Mouse (Mus musculus) CH12.LX (cell line): Measurements from ENCODE around the gene Vps41. TPM values are rescaled to one million over a fixed set of nuclear protein-coding genes. Genes with fewer than 3 reads are reported as not detected.

ENCODE experiments used
- DNase-seq: peaks from one replicate; pipeline ENCODE4 v3.0.0-alpha.2; 2013; ENCODE audit errors: extremely low read depth
- H3K27ac ChIP-seq: 2 replicates; pipeline ENCODE4 v1.5.1; 2012; ENCODE audit warnings: low read depth, mild to moderate bottlenecking, control low read depth, moderate library complexity; ENCODE audit not compliant: insufficient read depth
- H3K27me3 ChIP-seq: replicated peaks from 2 replicates; pipeline ENCODE3; 2012; ENCODE audit warnings: inconsistent platforms
- H3K36me3 ChIP-seq, 2 experiments: replicated peaks in 1 of 2; 2 replicates each; pipeline versions ENCODE3 to v1.6.1; 2012; ENCODE audit warnings: inconsistent platforms in 1 of 2, low read length in 1 of 2, mild to moderate bottlenecking in 1 of 2, mixed read lengths in 1 of 2, moderate library complexity in 1 of 2; ENCODE audit not compliant: control insufficient read depth in 1 of 2, insufficient read depth in 1 of 2
- H3K4me1 ChIP-seq, 2 experiments: 2 replicates each; pipeline ENCODE4 v1.6.1; 2012; ENCODE audit warnings: inconsistent platforms in 1 of 2, moderate library complexity in 1 of 2; ENCODE audit not compliant: insufficient read depth in 2 of 2, control insufficient read depth in 1 of 2
- H3K4me2 ChIP-seq: 2 replicates; pipeline ENCODE4 v1.6.1; 2012; ENCODE audit warnings: low read depth, mild to moderate bottlenecking, control low read depth; ENCODE audit not compliant: poor library complexity, insufficient read depth, severe bottlenecking
- H3K4me3 ChIP-seq, 3 experiments: fragments of 150-350 bp in 1 of 3; sonication (generic) in 1 of 3; replicated peaks in 1 of 3; 2 replicates each; pipeline versions ENCODE3 to v1.5.1; 2011 to 2012; ENCODE audit warnings: low read depth in 2 of 3, low read length in 2 of 3, mild to moderate bottlenecking in 2 of 3, moderate library complexity in 2 of 3, control low read depth in 1 of 3, improper control_type of control experiment in 1 of 3, inconsistent platforms in 1 of 3, mixed read lengths in 1 of 3; ENCODE audit not compliant: poor library complexity in 1 of 3
- H3K79me2 ChIP-seq: replicated peaks from 2 replicates; pipeline ENCODE4 v1.6.1; 2012; ENCODE audit warnings: mild to moderate bottlenecking, moderate library complexity; ENCODE audit not compliant: control insufficient read depth, poor library complexity, insufficient read depth, severe bottlenecking; ENCODE audit errors: extremely low read depth
- H3K9ac ChIP-seq: 2 replicates; pipeline ENCODE4 v1.6.1; 2012; ENCODE audit warnings: low read depth, mild to moderate bottlenecking, control low read depth, moderate library complexity; ENCODE audit not compliant: insufficient read depth
- H3K9me3 ChIP-seq: replicated peaks from 2 replicates; pipeline ENCODE3; 2012; ENCODE audit warnings: low read length, inconsistent platforms, mixed read lengths
- CHD1 ChIP-seq: IDR thresholded peaks from 2 replicates; pipeline ENCODE4 v1.6.1; 2012; ENCODE audit warnings: low read depth, low read length, improper control_type of control experiment, inconsistent platforms
- CHD2 ChIP-seq: IDR thresholded peaks from 2 replicates; pipeline ENCODE4 v1.6.1; 2011; ENCODE audit warnings: low read length, improper control_type of control experiment
- EP300 ChIP-seq: IDR thresholded peaks from 2 replicates; pipeline ENCODE4 v1.6.1; 2011; ENCODE audit warnings: low read length, improper control_type of control experiment
- JUND ChIP-seq: conservative IDR thresholded peaks from 2 replicates; pipeline ENCODE4 v1.6.1; 2011; ENCODE audit warnings: low read depth, low read length, improper control_type of control experiment
- MAFK ChIP-seq: IDR thresholded peaks from 2 replicates; pipeline ENCODE4 v1.6.1; 2011; ENCODE audit warnings: low read length, improper control_type of control experiment; ENCODE audit not compliant: insufficient replicate concordance
- MXI1 ChIP-seq: IDR thresholded peaks from 2 replicates; pipeline ENCODE4 v1.6.1; 2011; ENCODE audit warnings: mild to moderate bottlenecking, low read depth, low read length, improper control_type of control experiment
- POLR2A ChIP-seq: IDR thresholded peaks from 2 replicates; pipeline ENCODE4 v1.6.1; 2011; ENCODE audit warnings: low read depth, mild to moderate bottlenecking, improper control_type of control experiment, low read length
- RCOR1 ChIP-seq: conservative IDR thresholded peaks from 2 replicates; pipeline ENCODE4 v1.6.1; 2012; ENCODE audit warnings: low read depth, mild to moderate bottlenecking, inconsistent platforms, low read length, improper control_type of control experiment
- ZKSCAN1 ChIP-seq: IDR thresholded peaks from 2 replicates; pipeline ENCODE4 v1.6.1; 2012; ENCODE audit warnings: low read depth, inconsistent platforms, low read length, improper control_type of control experiment, borderline replicate concordance
- ZMIZ1 ChIP-seq: IDR thresholded peaks from 2 replicates; pipeline ENCODE4 v1.6.1; 2012; ENCODE audit warnings: low read depth, mild to moderate bottlenecking, inconsistent platforms, low read length, improper control_type of control experiment
- dilution Hi-C: fragments of 300-500 bp; cut with MboI; formaldehyde crosslinking; loops from 2 replicates; pipeline ENCODE4 v1.14.3; 2020; ENCODE audit warnings: low sequenced_read_pairs; ENCODE audit not compliant: extremely low pct_unique_long_range_greater_than_20kb, extremely low pct_ligation_motif_present
- in situ Hi-C: fragments of 300-500 bp; cut with MboI; formaldehyde crosslinking; loops from 3 replicates; pipeline ENCODE4 v1.14.3; 2019; ENCODE audit warnings: low sequenced_read_pairs, low pct_ligation_motif_present, low pct_unique_long_range_greater_than_20kb, mixed read lengths
- polyA plus RNA-seq: library from polyadenylated mRNA; unstranded; fragments of >175 nt; gene quantifications from 2 replicates; pipeline ENCODE4 v1.2.1, GENCODE M21; 2012; ENCODE audit warnings: low read depth; ENCODE audit not compliant: insufficient read length
- total RNA-seq, 2 experiments: library from RNA; depleted of rRNA; stranded (reverse); fragments of 300-350 nt in 1 of 2; fragments of >200 nt in 1 of 2; gene quantifications; 2 replicates each; pipeline ENCODE4 v1.2.3; 2012 to 2014

Vps41 gene
- total and polyA plus RNA-seq, 3 experiments, result 41.7 to 59.2 (median 48.1) TPM

GRCm38 (mm10) chr13:18791314-18791713, 74.2 kb downstream of the Vps41 start:
- in situ Hi-C loops, result no loop called here
- dilution Hi-C loops, result no loop called here
- Histone ChIP-seq H3K36me3 (peaks cover 2 to 50% of the 10 kb centered on the region in 2 experiments), H3K27ac (no peak overlapping the region), H3K9me3 (no peaks in the 10 kb centered on the region), H3K4me3 (no peak overlapping the region), H3K79me2 (no peaks in the 10 kb centered on the region), H3K9ac (no peak overlapping the region), H3K4me2 (no peak overlapping the region), H3K27me3 (no peaks in the 10 kb centered on the region), H3K4me1 (peaks cover 6 to 28% of the 10 kb centered on the region in 2 experiments)
- TF ChIP-seq CHD2 (no peak), ZMIZ1 (no peak), MAFK (0 out of 2 replicates have a peak, but pooled peaks have one; percentile 6), EP300 (no peak)
- DNase-seq, result no peak

- Histone ChIP-seq H3K79me2 (no peaks in the 10 kb centered on the region), H3K9me3 (no peaks in the 10 kb centered on the region), H3K9ac (no peak overlapping the region), H3K27ac (no peak overlapping the region), H3K36me3 (peaks cover 3 to 50% of the 10 kb centered on the region in 2 experiments), H3K4me1 (peaks cover 6 to 28% of the 10 kb centered on the region in 2 experiments), H3K4me3 (no peak overlapping the region), H3K27me3 (no peaks in the 10 kb centered on the region), H3K4me2 (no peak overlapping the region)
- no peak for DNase-seq
- TF ChIP-seq POLR2A, result no peak
- in situ Hi-C loops (no loop called here), dilution Hi-C loops (no loop called here)
Measured at GRCm38 (mm10) chr13:18791724-18792123, 74.6 kb downstream of the Vps41 start.

DNA sequence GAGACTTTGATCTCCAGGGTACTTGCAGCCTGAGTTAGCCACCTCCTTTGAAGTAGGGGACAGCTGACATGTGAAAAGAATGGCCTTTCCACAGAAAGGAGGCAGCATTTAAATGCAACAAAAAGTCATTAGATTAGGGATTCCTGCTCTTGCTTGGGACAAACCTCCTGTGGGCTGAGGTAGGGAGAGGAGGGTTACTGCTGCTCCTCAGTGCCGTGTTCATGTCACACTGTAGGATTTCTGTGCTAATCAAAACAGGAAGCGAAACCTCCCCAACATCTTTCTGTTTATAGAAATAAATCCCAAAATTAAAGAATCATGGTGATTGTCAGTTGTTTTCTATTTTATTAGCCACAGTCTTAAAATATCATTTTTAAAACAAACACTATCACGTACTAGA, 77.4 kb downstream of the Vps41 start:
- peaks cover 0 to 13% of the 10 kb centered on the region in 2 experiments; a peak in 2 of 4 replicates for H3K4me1 ChIP-seq
- H3K9me3 ChIP-seq, result no peaks in the 10 kb centered on the region
- TF ChIP-seq MXI1 (no peak), ZKSCAN1 (no peak), JUND (no peak), CHD1 (no peak), RCOR1 (no peak)
- in situ Hi-C loops, result no loop called here
- H3K36me3 ChIP-seq, result peaks cover 6 to 52% of the 10 kb centered on the region in 2 experiments
- H3K4me3 ChIP-seq, result no peak overlapping the region
- no peaks in the 10 kb centered on the region for H3K27me3 ChIP-seq
- H3K79me2 ChIP-seq, result no peaks in the 10 kb centered on the region
- H3K27ac ChIP-seq, result no peak overlapping the region
- no peak for DNase-seq
- no peak overlapping the region for H3K9ac ChIP-seq
- H3K4me2 ChIP-seq, result no peak overlapping the region
- dilution Hi-C loops, result no loop called here
